Mouse (Mus musculus) liver, embryonic 14.5 days (tissue): ENCODE data around the gene Naxd.

Source experiments
- CTCF ChIP-seq: IDR thresholded peaks from 2 replicates; pipeline ENCODE4 v1.5.1; 2016; ENCODE audit warnings: antibody characterized with exemption, low read depth, control low read depth
- EP300 ChIP-seq: IDR thresholded peaks from 2 replicates; pipeline ENCODE4 v1.6.1; 2016; ENCODE audit warnings: antibody characterized with exemption, low read depth

- TF ChIP-seq CTCF (no peak), EP300 (no peak)
These were observed 36.4 kb upstream of the Naxd start for GRCm38 (mm10) chr8:11460934-11461333.
